Mouse (Mus musculus) T-helper 2 cell (primary cell): ENCODE results near the gene Ppfia1.

Experiments used
- in situ Hi-C: fragments of 300-600 bp; cut with MboI, MseI; formaldehyde crosslinking; loops from one replicate; pipeline ENCODE4 v1.15.1; 2025; ENCODE audit warnings: high pct_unique_total_duplicates

The Ppfia1 gene

DNA sequence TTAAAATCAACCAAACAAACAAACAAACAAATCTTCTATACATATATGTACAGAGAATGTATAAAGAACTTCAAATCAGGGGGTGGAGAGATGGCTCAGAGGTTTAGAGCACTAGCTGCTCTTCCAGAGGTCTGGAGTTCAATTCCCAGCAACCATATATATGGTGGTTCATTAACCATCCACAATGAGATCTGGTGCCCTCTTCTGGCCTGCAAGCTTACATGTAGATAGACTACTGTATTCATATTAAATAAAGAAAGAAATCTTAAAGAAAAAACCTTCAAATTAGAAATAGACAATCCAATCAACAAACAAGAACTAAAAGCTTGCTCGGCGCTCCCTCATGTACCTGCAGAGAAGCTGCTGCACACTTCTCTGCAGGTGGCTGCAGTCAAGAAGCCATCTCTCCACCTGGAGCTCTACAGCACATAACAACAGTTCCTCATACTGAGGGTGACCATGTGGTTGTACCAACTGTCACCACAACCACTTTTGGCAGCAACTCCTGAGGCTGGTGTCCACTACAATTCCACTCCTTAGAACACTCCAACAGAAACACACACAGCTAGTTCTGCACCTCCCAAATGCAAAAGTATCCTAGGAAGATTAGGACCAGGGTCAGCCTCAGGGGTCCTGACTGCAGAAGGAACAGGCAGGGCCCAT is 3.5 kb downstream of the Ppfia1 start:
- in situ Hi-C loops, result no loop called here

DNA sequence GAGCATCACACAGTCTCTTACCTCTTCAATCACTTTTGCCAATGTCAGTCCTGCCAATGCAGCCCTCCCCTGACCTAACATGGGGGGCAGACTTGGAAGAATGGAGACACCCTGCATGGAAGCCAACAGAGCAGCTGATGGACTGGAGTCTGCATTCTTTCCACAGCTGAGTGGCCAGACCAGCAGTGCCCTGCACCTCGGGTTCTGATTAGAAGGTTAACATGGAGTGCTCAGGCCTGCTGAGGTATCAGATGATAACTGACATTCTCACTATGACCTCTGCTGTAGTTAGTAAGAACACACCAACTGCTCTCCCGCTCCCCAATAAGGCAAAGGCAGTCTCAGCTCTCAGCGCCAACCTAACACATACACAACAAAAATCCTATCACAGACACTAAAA is 8.3 kb downstream of the Ppfia1 start:
- in situ Hi-C loops, result no loop called here

DNA sequence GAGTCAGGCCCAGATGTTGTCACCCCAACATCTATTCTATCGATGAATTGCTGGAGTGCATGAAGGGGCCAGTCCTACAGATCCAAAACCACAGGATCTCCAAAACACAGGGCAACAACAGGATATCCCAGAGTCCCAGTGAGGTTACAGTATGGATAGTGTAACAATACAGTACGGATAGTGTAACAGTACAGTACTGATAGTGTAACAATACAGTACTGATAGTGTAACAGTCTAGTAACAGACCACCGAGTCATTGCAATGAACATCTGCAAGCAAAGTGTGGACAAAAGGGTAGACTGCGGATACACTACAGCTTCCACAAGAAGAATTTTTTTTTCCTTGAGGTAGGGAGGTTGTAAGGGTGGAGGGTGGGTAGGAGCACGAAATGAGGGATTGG is 12.2 kb downstream of the Ppfia1 start:
- in situ Hi-C loops, result no loop called here

- in situ Hi-C loops, result no loop called here
These were observed 14.4 kb downstream of the Ppfia1 start for GRCm38 (mm10) chr7:144539146-144539545.

DNA sequence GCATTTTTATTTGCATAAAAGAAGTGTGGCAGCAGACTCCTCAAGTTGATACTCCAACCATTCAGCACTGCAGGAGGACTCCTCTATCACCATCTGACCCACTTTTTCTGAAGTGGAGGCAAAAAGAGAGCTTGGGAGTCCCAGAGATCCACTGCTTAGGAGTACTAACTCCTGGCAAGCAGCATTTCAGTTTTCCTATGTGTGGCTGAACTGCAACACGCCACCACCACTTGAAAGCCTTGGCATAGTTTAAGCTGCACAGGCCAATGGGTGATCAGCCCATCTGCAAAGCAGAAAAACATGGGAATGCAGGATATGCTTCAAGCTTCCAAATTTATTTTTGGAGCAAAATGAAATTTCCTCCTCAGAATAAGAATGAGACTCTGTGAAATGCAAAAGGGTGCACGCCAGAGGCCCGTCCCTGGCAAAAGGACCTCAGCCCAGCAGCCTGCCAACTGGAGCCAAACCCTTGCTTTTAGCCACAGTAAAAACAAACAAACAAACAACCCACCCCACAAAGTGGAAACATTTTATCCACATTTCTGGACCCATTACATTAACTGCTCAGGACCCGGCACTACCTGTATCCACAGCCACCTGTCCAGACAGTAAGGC is 15.4 kb downstream of the Ppfia1 start:
- in situ Hi-C loops, result no loop called here

DNA sequence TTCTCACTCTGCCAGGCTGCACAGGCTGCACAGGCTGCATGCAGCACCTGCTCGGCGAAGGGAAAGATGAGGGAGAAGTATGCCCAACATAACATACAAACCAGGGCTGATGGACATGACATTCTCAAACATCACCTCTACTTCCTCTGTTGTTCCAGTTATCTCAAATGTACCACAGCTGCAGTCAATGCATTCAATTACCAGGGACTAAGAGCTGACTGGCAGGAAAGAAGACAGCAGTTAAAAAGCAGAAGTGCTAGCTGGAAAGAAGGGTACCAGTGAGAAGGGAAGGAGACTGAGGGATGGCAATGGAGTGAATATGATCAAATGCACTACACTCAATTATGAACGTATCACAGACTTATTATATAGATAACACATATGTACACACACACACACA is 17.2 kb downstream of the Ppfia1 start:
- in situ Hi-C loops, result no loop called here

DNA sequence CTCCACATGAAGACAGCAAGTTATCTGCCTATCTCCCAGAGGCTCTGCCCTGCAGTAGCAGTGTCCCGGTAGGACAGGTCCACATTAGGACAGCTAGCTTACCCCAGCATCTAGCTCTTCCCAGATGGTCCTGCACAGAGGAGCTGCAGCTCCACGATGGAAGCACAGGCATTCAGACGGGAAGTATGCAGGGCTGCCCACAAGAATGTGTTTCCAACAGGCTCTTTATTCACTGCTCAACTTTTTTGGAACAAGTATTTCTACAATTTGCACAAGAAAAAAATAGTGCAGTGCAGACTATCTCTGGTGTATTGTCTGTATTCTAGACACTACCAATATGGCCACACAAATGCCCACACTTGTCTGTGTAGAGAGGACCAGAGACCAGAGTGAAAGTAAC is 18.8 kb downstream of the Ppfia1 start:
- in situ Hi-C loops, result no loop called here

- in situ Hi-C loops, result no loop called here
These were observed 21.7 kb downstream of the Ppfia1 start for GRCm38 (mm10) chr7:144531585-144532378.

DNA sequence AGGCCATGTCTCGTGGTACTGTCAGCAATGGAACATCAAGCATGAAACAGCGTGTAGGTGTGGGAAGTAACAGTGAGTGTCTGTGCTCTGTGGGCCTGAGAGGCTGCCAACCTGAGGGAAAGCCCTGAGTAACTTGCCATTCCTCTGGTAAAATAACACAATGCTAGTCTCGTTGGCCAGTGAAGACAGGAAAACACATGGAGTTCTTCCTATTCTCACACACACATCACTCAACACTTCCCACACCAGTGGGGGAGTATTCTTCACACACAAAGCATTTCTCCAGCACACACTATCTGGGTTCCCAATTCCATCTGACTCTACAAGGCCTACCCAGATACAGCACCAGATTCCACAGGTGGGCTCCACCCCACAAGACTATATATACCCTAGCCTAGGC is 23.7 kb downstream of the Ppfia1 start:
- in situ Hi-C loops, result no loop called here

GRCm38 (mm10) chr7:144527723-144528221 is 25.8 kb downstream of the Ppfia1 start:
- in situ Hi-C loops, result no loop called here

- in situ Hi-C loops, result no loop called here
These were observed 26.9 kb downstream of the Ppfia1 start for GRCm38 (mm10) chr7:144526649-144527048.

DNA sequence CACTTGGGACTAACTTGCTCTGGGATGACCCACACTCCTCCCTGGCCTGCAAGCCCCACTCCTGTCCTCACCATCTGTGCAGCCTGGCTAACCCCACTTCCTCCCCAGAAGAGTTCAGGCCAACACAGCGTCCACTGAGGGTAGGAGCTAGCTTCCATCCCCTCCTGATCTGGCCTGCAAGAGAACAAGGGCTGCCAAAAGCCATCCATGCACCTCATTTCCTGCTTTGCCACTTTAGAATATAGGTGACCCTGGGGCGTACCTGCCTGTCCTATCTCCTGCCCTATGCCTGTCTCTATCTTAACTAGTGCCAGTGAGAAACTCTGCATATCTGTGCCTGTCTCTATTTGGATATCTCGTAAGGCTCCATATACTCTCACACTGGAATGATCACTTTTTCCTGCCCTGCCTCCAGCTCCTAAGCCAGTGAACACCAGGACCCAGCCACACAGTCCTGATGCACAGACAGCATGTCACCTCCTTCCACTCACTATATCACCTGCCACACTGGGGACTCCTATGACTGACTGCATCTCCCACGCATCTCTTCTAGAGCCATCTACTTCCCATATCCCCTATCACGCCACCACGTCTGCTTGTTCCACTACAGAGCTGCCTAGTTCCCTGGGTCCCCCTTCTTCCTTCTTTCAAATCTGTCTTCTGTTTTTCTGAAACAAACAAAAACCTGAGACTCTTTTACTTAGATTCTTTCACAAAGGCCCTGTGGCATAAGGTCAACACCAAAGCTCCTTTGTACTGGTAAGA is 28.9 kb downstream of the Ppfia1 start:
- in situ Hi-C loops, result no loop called here

- in situ Hi-C loops, result no loop called here
These were observed 30.1 kb downstream of the Ppfia1 start for GRCm38 (mm10) chr7:144523415-144523814.

DNA sequence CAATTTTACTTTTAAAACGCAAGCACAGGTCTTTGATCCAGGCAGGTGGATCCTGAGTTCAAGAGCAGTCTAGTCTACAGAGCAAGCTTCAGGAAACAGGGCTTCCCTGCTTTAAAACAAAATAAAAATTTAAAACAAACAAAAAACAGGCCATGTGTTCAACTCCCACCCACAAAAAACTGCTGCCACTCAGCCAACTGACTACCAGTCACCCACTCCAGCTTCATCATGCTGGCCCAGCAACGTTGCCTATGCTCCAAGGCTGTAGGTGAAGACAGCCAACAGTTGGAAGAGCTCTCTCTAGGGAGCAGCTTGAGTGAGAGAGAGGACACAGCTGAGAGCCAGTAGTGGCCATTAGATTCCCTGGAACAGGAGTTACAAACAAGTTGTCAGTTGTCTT is 31.6 kb downstream of the Ppfia1 start:
- in situ Hi-C loops, result no loop called here

GRCm38 (mm10) chr7:144519852-144520251 is 33.7 kb downstream of the Ppfia1 start:
- in situ Hi-C loops, result no loop called here

DNA sequence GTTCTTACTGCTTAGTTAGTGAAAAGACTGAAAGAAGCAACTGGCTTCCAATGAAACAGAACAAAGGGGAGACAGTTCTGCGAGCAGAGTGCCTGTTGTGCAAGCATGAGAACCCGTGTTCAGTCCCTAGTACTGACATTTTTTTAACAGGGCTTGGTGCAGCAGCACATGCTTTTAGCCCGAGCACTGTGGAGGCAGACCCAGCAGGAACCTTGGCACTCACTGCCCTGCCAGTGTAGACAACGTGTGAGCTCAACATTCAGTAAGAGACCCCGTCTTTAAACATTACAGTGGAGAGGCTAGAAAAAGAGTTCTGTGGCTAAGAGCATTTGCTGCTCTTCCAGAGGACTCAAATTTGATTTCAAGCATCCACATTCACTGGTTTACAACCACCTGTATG is 36.8 kb downstream of the Ppfia1 start:
- in situ Hi-C loops, result no loop called here

DNA sequence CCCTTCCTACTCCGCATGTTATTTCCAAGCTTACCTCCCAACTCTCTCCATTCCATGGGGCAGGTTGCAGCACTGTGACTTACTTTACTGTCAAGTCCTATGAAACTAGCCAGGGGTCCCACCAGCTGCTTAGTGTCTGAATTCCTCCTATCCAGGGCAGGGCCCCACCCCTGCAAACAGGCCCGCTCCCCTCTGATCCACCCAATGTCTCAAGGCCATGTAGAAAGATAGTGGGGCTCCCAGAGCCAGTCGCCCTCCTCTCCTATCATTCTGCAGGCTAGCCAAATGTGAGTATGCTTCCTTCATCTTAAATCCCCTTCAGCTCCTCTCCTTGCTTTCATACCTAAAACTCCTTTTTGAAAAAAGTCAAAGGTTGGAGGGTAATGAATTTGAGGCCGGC is 44.4 kb downstream of the Ppfia1 start:
- in situ Hi-C loops, result no loop called here

DNA sequence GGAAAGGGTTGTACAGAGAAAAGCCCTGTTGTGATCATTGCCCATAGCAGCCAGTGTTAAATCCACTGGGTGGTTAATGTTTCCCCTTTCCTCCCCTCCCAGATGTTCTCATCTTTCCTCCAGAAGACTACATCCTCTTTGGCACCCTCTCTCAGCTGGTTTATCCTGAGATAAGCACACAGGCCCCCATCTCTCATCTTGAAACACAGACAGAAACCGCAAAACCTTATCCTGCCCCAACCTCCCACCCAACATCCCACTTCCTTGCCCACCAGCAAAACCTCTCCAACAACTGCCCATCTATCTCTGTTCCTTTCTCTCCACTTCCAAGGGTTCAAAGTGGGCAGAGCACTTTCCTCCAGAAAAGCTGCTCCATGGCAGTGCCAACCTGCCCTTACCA is 46.7 kb downstream of the Ppfia1 start:
- in situ Hi-C loops, result no loop called here

- in situ Hi-C loops, result no loop called here
These were observed 49.6 kb downstream of the Ppfia1 start for GRCm38 (mm10) chr7:144503959-144504358.

GRCm38 (mm10) chr7:144492931-144493330 is 60.6 kb downstream of the Ppfia1 start:
- in situ Hi-C loops, result no loop called here

DNA sequence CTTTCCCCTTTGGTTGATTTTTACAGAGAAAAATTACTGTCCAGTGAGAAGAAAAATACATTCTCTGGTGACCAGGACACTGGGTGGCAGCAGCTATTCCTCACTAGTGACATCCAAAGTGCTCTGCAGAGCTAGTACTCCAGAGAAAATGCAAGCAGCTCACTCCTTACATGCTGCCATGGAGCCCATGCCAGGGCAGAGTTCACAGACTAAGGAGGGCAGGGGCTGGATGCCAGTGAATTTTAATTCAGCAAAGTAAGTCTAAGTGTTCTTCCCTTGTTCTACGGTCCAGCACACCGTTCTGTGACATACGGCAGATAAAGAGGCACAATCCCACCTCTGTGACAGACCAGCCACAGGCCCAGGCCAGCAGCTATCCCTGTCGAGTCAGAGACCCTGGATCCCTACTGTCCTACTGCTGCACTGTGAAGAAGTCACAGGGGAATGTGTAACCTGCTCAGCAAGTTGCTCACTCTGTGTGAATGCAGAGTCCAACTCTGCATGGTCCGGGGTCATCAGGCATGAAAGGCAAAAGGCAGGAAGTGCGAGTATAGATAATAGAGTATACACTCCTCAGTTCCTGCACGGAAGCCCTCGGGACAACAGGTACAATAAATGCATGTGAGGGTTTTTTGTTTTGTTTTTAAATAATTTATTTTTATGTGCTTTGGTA is 63.2 kb downstream of the Ppfia1 start:
- in situ Hi-C loops, result no loop called here
